Mouse (Mus musculus) liver, adult (tissue): Measurements from ENCODE around the gene Parp9.

Source experiments
- GATA4 ChIP-seq: IDR thresholded peaks from 2 replicates; pipeline ENCODE4 v1.6.1; 2014; ENCODE audit warnings: mild to moderate bottlenecking, low read length; ENCODE audit not compliant: insufficient replicate concordance

Parp9 gene

DNA sequence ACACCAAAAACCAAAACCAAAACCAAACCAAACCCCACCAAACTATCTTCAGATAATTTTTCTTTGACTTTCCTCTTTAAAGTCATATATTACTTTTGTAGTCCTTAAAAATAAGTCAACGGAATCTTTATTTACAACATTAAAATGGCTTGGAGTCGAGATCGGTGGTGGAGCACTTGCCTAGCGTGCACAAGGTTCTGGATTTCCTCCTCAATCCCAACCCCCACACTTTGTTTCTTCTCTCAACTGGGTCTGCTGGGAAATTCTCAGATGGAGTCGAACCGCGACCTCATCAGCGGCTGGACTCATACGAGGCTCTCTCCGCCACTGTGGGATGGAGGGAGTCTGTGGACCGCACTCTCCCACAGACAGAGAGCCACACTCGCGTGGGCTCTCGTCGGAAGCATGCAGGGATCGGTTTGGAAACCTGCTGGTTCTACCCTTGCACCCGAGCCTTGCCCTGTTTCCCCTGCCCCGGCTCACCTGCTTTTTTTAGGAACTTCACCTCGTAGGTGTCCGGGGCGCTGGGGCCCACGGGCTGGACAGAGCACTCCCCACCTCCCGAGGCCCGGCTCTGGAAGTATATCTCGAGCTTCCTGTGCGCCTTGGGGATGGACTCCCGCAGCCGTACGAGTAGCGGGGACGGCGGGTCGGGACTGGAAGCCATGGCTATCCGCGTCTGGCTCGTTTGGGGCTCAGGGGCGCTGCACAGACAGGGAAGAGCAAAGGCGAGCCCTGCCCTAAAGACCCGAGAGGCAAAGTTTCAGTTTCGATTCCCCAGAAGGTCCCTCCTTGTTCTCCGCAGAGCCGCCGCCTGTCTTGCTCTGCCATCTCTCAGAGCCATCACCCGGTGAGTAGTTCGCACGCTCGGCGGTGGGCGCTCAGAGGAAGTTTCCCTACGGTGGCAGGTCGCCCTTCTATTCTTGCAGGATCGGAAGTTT lies at the start of gene Parp9, which contains the start of gene Dtx3l:
TSS of gene Parp9 (plus strand) at position 260 of the 941 bp plus-strand sequence.
TSS of gene Dtx3l (minus strand) at position 941 of the 941 bp plus-strand sequence.
- no peak for TF ChIP-seq GATA4

GRCm38 (mm10) chr16:35888910-35889309 lies 49.4 kb upstream of the Parp9 start:
- no peak for TF ChIP-seq GATA4

- TF ChIP-seq GATA4: no peak
These were observed 47.6 kb upstream of the Parp9 start for GRCm38 (mm10) chr16:35890645-35891044.

DNA sequence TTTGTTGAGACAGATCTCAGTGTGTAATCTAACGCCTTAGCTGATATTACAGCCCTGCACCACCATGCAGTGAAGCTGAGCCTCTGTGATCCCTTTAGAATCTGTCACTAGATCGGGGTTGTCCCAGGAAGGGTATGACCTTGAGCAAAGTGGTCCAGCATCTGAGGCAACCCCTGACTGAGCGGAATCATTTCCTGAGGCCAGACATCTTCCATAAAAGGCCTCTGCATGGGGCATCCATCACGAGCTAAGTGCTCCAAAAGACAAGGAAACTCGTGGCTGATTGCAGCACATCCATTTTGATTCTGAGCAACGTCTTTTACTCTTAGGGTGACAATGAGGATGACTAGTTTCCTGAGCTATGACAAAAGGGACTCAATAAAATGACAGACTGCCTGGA lies 43.3 kb upstream of the Parp9 start:
- TF ChIP-seq GATA4: no peak

GRCm38 (mm10) chr16:35900541-35900940 lies 37.7 kb upstream of the Parp9 start:
- TF ChIP-seq GATA4: no peak

DNA sequence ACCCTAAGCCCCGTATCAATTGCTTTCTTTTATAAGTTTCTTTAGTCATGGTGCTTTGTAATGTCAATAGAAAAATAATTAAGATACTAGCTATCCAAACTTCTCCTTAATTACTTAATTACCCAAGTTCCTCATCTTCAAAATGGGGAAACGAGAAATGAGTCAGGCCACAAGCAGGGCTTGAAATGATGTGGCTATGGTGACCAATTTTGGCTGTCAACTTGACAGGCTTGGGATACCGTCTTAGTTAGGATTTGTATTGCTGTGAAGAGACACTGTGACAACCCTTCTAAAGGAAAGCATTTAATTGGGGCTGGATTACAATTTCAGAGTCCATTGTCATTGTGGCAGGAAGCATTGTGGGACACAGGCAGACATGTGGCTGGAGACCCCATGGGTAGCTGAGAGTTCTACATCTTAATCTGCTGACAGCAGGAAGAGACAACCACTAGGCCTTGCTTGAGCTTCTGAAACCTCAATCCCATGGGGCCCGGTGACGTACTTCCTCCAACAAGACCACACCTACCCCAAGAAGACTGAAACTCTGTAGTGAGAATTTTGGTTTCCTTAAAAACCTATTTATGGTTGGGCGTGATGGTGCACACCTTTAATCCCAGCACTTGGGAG lies 35.1 kb upstream of the Parp9 start:
- no peak for TF ChIP-seq GATA4

GRCm38 (mm10) chr16:35904121-35904736 lies 34.0 kb upstream of the Parp9 start:
- no peak for TF ChIP-seq GATA4

DNA sequence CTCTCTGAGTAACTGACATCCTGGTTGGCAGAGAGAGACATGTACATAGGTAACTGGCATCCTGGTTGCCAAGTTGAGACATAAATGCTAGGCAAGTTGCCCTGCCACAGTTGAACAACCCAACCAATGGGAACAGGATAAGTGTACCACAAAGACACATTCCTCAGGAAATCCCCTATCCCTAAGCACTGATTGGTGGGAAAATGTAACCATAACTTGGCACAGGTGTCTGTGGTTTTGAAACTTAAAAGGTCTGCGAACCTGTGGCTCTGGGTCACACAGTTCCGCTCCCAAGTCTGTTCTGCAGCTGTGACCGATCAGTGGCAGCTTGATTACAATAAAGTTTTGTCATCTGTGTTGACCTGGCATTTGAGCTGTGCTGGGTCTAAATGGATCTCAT lies 32.9 kb upstream of the Parp9 start:
- no peak for TF ChIP-seq GATA4

- TF ChIP-seq GATA4: no peak
These were observed 32.3 kb upstream of the Parp9 start for GRCm38 (mm10) chr16:35905819-35906485.

DNA sequence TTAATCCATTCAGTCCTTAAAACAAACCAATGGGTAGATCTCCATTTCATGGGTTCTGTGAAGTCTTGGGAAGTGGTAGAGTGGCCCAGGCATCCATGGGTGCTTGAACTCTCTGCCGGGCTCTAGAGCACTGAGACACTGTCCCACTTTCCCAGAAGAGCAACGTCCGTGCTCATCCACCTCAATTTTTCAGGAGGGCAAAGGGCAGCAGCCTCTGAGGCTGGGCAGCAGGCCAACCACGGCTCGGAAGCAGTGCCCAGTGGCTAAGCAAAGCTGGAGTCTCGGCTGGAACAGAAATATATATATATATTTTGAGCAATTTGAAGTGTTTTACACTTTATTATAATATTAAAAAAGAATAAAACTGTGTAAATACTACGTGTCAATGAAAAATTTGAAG lies 31.4 kb upstream of the Parp9 start:
- TF ChIP-seq GATA4: no peak

DNA sequence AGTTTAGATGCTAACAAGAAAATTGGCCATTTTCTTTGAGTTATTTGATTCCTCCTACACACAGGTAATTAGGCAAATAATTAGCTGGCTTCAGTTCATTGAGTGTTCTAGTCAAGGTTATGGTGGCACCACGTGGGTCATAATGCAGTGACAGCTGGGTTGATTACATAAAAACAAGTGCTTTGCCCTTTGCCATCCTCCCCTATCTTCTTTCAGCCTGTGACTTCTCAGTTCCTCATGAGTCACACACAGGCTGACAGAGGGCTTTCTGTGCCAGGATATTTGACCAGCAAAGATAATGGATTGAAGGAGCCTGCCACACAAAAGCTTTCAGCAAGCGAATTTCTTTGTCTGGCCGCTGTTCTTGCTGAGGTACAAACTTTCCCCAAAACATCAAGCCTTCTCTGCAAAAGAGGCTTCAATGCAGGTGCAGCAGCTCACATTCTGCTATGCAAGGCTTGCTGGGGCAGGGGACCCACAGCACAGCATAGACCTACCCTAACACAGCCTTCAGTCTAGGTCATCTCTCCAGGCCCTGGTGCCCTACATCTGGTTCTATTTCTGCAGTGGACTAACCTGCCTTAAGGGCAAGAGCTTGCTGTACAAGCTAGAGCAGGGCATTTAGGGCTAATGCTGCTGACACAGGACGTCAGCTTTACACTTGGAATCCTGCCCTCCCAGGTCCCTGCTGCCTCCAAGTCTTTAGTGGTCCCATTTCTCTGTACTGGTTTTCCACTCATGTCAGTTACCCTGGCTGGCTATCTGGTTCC lies 30.7 kb upstream of the Parp9 start:
- no peak; the same call in 1 of the 2 replicates for TF ChIP-seq GATA4

GRCm38 (mm10) chr16:35911449-35911848 lies 26.8 kb upstream of the Parp9 start:
- TF ChIP-seq GATA4: no peak

DNA sequence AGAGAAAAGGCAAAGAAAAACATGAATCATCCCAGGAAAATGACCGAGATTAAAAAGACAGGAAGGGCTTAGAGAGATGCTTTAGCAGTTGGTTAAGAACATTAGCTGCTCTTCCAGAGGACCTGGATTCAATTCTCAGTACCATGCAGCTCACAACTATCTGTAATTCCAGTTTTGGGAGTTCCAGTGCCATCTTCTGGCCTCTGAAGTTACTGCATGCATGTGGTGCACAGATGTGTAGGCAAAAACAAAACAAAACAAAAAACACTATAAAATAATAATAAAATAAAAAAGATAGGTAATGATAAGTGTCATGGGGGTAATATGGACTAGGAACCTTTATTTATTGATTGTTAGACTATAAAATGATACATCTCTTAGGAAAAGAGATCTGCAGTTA lies 24.7 kb upstream of the Parp9 start:
- TF ChIP-seq GATA4: no peak

DNA sequence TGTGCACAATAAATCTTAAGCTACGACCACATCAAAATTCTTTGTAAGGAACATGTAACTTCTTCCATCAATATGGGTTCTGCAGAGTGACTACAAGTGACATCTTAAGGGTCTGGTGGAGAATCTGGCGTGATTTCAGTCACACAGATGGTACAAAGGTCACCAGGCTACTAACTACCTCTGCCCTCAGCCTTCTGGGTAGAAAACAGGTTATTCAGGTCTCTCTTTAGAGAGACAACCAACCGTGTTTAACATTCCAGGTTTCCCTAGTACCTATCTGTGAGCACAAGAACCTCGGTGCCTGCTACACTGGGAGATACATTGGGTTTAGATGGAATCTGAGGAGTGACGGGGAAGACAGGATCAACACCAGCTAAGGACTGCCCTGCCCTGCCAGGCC lies 24.0 kb upstream of the Parp9 start:
- TF ChIP-seq GATA4: no peak
